Mouse (Mus musculus): ENCODE measurements at regions not wholly inside any gene's neighbourhood (a gene's known extent, or its start where the extent isn't known, plus 50 kb on each side); places are given as distances from the start of the nearest gene placed in this dataset.

DNA sequence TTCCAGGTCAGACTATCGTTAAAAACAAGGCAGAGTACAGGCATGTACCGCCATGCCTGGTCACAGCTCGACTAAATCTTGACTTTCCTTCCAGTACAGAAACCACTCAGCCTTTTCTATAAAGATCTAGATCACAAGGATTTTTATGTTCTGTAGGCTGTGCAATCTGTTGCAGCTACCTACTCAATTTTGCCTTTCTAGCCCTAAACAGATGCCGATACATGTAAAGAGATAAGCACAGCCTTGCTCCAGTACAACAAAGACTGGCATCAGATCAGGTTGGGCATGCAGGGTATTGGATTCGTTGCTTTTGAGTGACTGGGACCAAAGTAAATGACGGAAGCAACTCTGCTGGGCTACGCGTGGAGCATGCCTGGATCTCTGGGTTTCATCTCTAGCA lies 411.9 kb upstream of the Auts2 start:
- TF ChIP-seq POLR2A (IDR thresholded peaks at IDR 0.05; ENCODE audit: low read depth, low read length) = no peak
- no peak for TF ChIP-seq CTCF (IDR thresholded peaks at IDR 0.05; ENCODE audit: extremely low read depth, insufficient read depth, insufficient read length, insufficient replicate concordance)
